Mouse (Mus musculus) monocyte, adult 2 months (primary cell): ENCODE measurements around the gene Tlr6.

Experiments used
- DNase-seq, 2 experiments: peaks; one replicate each; pipeline ENCODE4 v3.0.0; 2022; ENCODE audit warnings: low spot score in 2 of 2, low read depth in 1 of 2

The Tlr6 gene

DNA sequence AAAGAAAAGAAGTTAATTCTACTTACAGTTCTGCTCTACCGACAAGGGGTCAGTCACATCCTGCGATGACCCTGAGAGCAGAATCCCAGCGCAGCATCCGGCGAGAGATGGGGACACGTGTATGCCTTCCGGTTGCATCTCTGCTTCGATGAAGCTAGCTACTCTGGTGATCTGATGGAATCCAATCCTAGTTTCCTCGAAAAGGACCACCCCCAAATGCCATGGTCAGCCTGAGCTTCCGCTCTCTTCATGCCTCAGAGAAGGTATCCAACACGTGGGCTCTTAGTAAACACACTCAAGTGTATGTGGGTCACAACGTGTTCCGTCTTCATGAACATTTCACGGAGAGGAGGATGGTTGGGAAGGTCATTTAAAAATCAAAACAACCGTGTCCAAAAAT is 27.1 kb downstream of the Tlr6 start:
- DNase-seq, result no peak

DNA sequence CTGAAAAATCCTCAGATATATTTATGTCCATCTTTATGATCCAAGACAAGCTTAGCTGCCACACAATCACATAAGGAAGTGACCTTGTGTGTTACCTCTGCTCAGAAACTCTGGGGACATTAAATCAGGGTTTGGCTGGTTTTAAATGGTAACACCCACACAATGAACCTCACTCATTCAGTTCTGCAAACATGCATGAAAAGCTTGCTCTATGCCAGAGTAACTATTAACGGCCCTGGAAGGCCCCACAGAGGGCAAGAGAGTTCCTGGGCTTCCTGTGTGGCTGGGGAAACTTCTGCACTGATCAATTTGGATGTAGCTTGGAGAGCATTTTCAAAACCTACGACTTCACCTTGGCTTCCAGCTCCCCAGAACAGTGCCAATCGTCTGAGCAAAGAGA is 27.7 kb downstream of the Tlr6 start:
- DNase-seq, result no peak

DNA sequence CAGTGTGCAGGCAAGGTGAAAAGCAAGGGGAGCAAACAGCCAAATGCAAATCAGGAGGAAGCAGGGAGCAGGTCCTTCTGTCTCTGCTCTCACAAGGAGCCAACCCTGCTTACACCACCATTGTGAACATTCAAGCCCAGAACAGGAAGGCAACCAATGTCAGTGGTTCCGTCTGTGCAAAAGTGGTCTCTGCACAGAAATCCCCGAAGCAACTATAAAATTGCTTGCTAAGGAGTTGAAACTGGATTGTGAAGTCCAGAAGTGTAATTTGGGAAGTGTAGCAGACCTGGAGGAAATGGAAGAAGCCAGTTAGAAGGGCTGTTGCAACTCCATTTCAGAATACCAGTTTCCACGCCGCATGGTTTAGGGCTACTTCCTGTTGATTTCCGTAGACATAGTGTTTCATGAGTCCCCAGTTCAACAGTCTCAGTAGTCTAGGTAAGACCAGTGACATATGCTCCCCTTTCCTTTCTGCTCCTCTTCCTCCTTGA is 37.0 kb downstream of the Tlr6 start:
- no peak for DNase-seq

DNA sequence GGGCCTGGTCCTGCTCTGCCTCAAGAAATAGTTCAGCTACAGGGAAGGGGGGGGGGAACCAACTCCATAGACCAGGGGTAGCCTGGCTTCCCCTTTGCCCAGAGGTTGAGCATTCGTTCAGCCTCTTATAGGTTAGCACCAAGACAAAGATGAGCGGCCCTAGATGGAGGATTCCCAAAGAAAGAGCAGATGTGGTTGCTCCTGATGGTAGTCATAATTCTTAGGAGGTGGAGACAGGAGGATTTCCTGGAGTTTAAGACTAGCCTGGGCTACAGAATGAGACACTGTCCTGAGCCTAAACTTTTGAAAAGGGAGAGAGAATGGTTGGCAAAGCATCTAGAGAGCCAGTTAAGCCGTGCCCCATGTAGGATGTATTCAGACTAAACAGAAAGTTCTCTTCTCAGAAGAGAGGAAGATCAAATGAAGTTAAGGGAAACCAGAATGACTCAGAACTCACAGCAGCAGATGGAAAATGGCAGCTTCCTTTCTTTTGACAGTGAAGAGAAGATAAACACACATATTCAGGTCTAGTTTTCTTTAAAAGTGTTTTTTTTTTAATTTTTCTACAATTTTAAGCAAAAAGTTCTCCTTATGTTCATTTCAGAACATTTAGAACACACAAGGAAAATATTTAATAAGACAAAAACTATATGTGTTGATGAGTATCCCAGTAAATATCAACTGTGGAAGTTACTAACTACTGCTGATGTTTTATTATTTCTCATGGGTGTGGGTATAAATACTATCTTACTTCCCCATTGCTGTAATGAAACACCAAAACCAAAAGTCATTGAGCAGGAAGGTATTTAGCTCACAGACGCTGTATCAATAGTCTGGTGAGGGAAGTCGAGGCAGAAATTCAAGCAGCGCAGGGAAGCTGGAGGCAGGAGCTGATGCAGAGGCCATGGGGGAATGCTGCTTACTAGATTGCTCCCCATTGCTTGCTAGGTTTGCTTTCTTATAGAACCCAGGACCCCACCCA is 41.0 kb downstream of the Tlr6 start:
- no peak for DNase-seq

DNA sequence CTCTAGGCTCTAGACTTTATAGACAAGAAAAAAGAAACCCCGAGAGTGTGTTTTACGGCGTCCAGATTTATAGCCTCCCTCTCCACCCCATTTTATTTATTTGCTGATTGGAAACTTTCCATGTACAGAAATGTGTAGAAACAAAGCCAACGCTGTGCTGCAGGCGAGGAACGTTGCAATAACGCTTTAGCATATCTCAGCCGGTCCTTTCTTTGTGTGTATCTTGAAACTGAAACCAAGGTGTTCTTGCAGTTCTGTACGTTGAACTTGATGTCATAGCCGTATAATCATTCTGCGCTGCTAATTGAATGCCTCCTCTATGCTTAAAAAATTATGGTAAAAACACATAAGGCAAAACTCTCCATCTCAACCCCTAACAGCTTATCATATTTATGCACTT is 42.2 kb downstream of the Tlr6 start:
- no peak for DNase-seq

DNA sequence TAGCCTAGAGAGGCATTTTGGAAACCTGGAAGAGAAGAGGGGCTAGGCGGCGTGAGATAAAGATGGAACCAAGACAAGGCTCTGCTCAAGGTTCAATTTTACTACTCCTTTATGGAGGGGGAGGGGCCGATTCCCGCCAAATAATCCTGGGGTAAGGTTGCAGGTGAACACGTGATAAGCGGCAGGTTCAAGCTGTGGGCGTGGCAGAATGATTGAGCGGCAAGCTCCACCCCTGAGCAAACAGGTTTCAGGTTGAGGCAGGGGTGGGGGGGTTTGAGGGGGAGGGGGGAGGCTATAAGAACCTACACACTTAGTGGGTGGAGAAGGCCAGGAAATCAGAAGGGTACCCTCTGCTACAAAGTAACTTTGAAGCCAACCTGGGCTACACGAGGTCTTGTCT is 42.7 kb downstream of the Tlr6 start:
- DNase-seq, result no peak

DNA sequence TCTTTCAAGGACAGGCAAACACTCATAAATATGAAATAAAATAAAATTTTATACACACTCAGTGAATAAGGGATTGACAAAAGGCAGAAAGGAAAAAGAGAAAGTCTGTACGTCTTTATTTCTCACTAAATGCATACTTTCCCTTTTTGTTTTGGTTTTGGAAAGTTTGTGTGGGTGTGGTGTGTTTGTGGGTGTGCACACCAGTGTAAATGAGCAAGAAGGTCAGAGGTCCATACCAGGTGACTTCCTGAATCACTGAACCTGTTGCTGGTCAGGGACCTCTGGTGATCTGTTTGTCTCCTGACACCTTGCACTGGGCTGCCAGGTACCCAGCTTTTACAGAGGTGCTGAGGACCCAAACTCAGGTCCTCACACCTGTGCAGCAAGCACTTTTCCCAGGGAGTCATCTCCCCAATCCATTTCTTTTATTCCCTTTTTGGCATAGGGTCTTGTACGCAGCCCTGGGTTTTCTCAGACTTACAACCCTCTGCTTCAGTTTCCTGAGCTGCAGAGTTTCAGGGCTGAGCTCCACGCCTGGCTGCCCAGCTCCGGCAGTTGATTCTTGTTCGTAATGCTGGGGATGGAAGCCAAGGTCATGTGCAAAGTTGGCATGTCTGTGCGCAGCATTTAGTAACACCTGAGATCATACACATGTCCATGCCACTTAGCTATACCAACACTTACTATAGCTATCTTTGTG is 51.2 kb downstream of the Tlr6 start:
- no peak for DNase-seq

DNA sequence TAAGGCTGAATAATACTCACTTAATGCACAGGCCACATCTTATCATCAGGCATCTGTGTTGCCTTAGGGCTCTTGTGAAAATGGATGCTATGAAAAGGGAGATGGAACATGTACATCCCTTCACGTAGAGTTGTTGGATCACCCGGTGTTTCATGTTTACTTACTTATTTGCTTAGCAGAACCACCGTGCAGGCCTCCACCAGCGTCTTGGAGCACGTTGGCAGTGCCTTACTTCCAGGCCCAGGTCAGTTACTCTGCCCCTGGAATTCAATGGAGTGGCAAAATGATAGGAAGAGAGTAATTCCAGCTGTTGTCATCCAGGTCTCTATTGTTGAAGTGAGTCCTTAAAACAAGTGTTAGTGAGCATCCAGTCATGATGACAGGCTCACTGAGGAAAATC is 52.0 kb downstream of the Tlr6 start:
- no peak for DNase-seq

DNA sequence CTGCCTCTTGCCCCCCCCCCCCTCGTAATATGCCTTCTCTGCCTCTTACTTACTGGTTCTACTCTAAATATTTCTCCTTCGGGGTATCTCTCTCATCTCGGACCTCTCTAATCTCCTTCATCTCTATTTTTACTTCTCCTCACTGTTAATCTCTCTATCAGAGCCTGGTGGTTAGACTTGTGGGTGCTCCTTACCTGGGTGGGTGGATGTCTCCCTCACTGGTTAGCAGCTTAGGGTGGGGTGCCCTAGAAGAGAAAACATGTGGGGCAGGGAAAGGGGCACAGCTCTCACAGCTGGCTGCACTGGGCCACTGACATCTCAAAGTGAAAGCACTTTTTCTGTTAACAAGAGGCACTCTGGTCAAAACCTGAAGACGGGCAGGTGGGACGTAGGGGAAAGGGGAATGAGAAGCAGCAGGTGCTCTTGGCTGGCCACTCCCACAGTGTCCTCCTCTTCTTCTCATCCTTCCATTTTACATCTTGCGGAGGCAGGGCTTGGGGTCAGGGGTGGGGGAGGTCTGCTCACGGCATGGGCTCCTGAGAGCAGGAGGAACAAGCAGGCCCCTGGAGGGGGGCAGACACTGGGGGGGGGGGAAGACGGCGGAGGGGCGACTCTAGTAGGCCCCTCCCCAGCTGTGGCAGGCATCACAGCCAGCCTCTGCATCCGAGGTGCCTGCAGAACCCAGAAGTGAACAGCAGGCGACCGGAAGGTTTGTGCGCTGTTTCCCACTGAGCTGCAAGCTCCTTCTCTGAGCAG is 54.2 kb downstream of the Tlr6 start:
- no peak for DNase-seq
